Mouse (Mus musculus): ENCODE data around the gene Amigo3. TPM values are rescaled to one million over a fixed set of nuclear protein-coding genes. Genes with fewer than 3 reads are reported as not detected.
A peak's percentile ranks its signal among the peaks of the same experiment; 100 is the strongest.

Amigo3 gene
- polyA plus RNA-seq, 1 experiment from 2014 or later = 2.7 TPM

DNA sequence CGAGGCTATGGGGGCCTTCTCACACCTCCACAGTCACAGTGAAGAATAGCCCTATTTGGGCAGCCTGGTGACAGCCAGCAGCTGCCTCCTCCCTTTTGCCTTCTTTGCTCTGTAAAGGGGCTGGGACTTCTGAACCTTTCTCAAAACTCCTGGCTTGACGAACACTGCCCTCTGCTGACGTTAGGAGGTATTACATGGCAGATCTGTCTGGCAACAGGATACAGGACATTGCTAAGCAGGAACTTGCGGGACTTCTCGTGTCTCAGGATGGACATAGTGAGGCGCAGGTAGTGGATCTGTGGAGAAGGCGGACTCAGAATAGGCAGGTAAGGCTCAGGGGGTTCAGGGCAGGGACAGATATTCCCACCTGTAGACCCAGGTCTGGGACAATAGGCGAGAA is 14.9 kb downstream of the Amigo3 start:
- Histone ChIP-seq H3K27me3 (ENCODE audit: control insufficient read depth, insufficient read depth, low read length) (no peaks in the 10 kb centered on the region), H3K4me3 (ENCODE audit: low read depth, low read length) (no peak overlapping the region), H3K9ac (ENCODE audit: low read length) (no peak overlapping the region), H3K27ac (ENCODE audit: low read depth, low read length) (no peak overlapping the region), H3K4me2 (ENCODE audit: low read depth, low read length, severe bottlenecking) (no peak overlapping the region), H3K4me1 (replicated peaks; ENCODE audit: control insufficient read depth, insufficient read depth, low read length) (0 out of 2 replicates have a peak, but pooled peaks cover 1% of the 10 kb centered on the region), H3K9me3 (ENCODE audit: control insufficient read depth, low read length) (no peaks in the 10 kb centered on the region), H3K36me3 (ENCODE audit: control insufficient read depth, insufficient read depth, low read length) (no peaks in the 10 kb centered on the region)
- DNase-seq (ENCODE audit: low spot score) (peak; percentile 91), ATAC-seq (replicated peaks; ENCODE audit: low FRiP score) (peak; percentile 16; the same call in 1 of the 2 replicates)
- WGBS = 21% methylated on average over 8 of the region's 8 CpGs

DNA sequence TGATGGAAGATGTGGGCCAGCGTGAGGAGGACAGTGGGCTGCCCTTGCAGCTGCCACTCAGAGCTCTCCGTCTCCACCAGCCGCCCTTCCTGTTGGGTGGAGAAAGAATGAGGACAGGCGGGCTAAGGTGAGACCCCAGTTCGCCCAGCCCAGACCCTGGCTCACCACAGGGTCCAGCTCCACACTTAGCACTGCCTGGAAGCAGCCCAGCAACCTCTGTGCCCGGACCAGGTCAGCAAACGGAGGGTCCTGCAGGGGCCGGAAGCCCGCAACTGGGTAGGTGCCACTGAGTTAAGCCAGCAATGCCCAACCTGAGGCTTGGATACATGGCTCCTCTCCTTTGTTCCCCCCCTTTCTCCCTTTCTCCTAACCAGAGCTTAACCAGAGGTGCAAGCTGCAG is 16.0 kb downstream of the Amigo3 start:
- Histone ChIP-seq H3K36me3 (ENCODE audit: control insufficient read depth, insufficient read depth, low read length) (no peaks in the 10 kb centered on the region), H3K9ac (ENCODE audit: low read length) (no peak overlapping the region), H3K27me3 (ENCODE audit: control insufficient read depth, insufficient read depth, low read length) (no peaks in the 10 kb centered on the region), H3K4me2 (ENCODE audit: low read depth, low read length, severe bottlenecking) (no peak overlapping the region), H3K4me3 (ENCODE audit: low read depth, low read length) (no peak overlapping the region), H3K4me1 (replicated peaks; ENCODE audit: control insufficient read depth, insufficient read depth, low read length) (0 out of 2 replicates have a peak, but pooled peaks cover 1% of the 10 kb centered on the region), H3K9me3 (ENCODE audit: control insufficient read depth, low read length) (no peaks in the 10 kb centered on the region), H3K27ac (ENCODE audit: low read depth, low read length) (no peak overlapping the region)
- no peak for DNase-seq (ENCODE audit: low spot score)
- ATAC-seq (replicated peaks; ENCODE audit: low FRiP score) = no peak
- 93% methylated on average over 9 of the region's 9 CpGs for WGBS

DNA sequence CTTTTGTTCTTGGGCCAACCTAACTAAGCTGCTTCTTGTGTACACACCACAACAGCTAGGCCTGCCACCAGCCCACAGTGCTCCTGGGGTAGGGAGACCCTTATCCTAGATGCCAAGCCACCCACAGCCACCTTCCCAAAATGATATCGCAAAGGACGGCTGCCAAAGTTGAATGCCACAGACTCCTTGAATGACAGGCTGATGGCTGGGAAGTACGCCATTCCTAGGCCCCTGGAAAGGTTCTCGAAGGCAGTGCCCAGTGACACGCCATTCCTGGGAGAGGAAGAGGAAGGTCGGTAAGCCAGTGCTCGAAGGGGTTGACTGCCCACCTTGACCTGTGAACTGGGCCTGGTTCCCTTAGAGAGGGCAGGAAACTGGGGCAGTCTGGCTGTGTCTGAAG is 16.6 kb downstream of the Amigo3 start:
- ATAC-seq (replicated peaks; ENCODE audit: low FRiP score) (no peak), DNase-seq (ENCODE audit: low spot score) (no peak)
- no peaks in the 10 kb centered on the region for H3K36me3 ChIP-seq (ENCODE audit: control insufficient read depth, insufficient read depth, low read length)
- H3K4me1 ChIP-seq (replicated peaks; ENCODE audit: control insufficient read depth, insufficient read depth, low read length) = 0 out of 2 replicates have a peak, but pooled peaks cover 1% of the 10 kb centered on the region
- 95% methylated on average over 7 of the region's 7 CpGs for WGBS
- no peaks in the 10 kb centered on the region for H3K9me3 ChIP-seq (ENCODE audit: control insufficient read depth, low read length)
- H3K9ac ChIP-seq (ENCODE audit: low read length) = no peak overlapping the region
- no peak overlapping the region for H3K27ac ChIP-seq (ENCODE audit: low read depth, low read length)
- H3K27me3 ChIP-seq (ENCODE audit: control insufficient read depth, insufficient read depth, low read length) = no peaks in the 10 kb centered on the region
- H3K4me3 ChIP-seq (ENCODE audit: low read depth, low read length) = no peak overlapping the region
- H3K4me2 ChIP-seq (ENCODE audit: low read depth, low read length, severe bottlenecking) = no peak overlapping the region

DNA sequence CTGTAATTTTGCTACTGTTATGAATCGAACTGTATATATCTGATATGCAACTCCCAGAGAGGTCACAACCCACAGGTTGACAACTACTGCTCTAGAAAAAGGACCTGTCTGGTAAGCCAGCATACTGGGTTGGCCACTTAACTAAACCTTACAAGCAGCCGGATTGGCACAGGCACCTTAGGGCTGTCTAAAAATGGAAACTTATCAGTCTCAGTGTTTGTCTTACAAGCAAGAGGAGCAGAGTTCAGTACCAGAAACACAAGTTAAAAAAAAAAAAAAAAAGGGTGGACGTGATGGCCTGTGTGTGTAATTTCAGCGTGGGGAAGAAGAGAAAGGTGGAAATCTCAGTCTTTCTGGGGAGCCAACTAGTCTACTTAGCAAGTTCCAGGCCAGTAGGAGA is 18.8 kb downstream of the Amigo3 start:
- Histone ChIP-seq H3K27ac (ENCODE audit: low read depth, low read length) (no peak overlapping the region), H3K27me3 (ENCODE audit: control insufficient read depth, insufficient read depth, low read length) (no peaks in the 10 kb centered on the region), H3K36me3 (ENCODE audit: control insufficient read depth, insufficient read depth, low read length) (no peaks in the 10 kb centered on the region), H3K4me2 (ENCODE audit: low read depth, low read length, severe bottlenecking) (no peak overlapping the region), H3K4me1 (replicated peaks; ENCODE audit: control insufficient read depth, insufficient read depth, low read length) (0 out of 2 replicates have a peak, but pooled peaks cover 1% of the 10 kb centered on the region), H3K4me3 (ENCODE audit: low read depth, low read length) (no peak overlapping the region), H3K9ac (ENCODE audit: low read length) (no peak overlapping the region), H3K9me3 (ENCODE audit: control insufficient read depth, low read length) (no peaks in the 10 kb centered on the region)
- 90% methylated on average over 4 of the region's 4 CpGs for WGBS
- no peak for DNase-seq (ENCODE audit: low spot score)
- no peak for ATAC-seq (replicated peaks; ENCODE audit: low FRiP score)

DNA sequence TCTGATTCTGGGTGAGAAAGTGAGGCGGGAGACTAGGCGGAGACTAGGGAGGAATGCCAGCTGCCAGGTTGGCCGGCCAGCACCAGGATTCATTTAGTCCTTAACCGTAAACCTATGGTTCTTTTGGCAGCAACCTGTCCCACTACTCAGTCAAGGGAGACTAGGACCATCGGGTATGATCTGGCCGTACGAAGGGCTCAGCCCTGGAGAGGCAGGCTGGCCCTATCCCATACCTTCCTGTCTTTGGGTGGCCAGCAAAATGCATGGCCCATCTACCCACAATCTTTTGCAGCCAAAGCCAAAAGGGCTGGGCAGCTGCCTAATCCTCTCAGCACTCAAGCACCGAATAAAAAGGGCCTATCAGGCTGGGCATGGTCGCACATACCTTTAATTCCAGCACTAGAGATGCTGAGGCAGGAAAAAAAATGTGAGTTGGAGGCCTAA is 19.5 kb downstream of the Amigo3 start:
- ATAC-seq (replicated peaks; ENCODE audit: low FRiP score) = no peak
- DNase-seq (ENCODE audit: low spot score) = no peak
- no peak overlapping the region for H3K27ac ChIP-seq (ENCODE audit: low read depth, low read length)
- H3K27me3 ChIP-seq (ENCODE audit: control insufficient read depth, insufficient read depth, low read length) = no peaks in the 10 kb centered on the region
- H3K4me3 ChIP-seq (ENCODE audit: low read depth, low read length) = no peak overlapping the region
- WGBS = 63% methylated on average over 9 of the region's 9 CpGs
- no peaks in the 10 kb centered on the region for H3K36me3 ChIP-seq (ENCODE audit: control insufficient read depth, insufficient read depth, low read length)
- H3K4me2 ChIP-seq (ENCODE audit: low read depth, low read length, severe bottlenecking) = no peak overlapping the region
- no peaks in the 10 kb centered on the region for H3K9me3 ChIP-seq (ENCODE audit: control insufficient read depth, low read length)
- H3K9ac ChIP-seq (ENCODE audit: low read length) = no peak overlapping the region
- 0 out of 2 replicates have a peak, but pooled peaks cover 1% of the 10 kb centered on the region for H3K4me1 ChIP-seq (replicated peaks; ENCODE audit: control insufficient read depth, insufficient read depth, low read length)

DNA sequence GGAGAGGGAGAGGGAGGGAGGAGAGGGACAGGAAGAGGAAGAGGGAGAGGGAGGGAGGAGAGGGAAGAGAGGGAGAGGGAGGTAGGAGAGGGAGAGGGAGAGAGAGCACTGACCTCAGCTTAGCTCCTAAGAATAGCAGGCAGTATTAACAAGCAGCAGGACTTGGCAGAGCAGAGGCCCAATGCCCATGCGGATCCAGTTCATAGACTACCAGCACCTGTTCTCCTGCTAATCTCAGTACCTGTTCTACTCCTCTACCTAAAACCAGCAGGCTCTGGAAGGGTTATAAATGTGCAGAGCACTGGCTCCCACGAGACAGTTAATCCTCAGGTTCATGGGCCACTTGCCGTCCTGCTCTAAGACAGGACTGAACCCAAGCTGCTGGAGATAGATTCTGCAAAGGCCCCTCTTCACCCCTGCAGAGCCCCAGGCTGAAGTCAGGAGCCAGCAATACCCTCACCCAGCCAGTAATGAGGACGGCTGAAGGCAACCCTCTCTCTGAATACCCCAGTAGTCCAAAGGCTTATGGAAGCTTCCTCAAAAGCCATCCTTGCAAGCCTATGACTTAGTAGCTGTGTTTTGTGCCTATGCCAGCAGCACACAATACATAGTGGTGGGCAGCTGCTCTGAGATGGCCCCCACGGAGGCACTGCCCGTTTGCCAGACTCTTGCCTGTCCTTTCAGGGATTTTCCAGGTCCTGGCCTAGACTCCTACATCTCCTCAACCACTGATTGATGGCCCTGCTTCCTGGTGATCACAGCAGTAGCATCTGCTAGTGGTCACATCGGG is 20.4 kb downstream of the Amigo3 start:
- H3K9ac ChIP-seq (ENCODE audit: low read length) = no peak overlapping the region

DNA sequence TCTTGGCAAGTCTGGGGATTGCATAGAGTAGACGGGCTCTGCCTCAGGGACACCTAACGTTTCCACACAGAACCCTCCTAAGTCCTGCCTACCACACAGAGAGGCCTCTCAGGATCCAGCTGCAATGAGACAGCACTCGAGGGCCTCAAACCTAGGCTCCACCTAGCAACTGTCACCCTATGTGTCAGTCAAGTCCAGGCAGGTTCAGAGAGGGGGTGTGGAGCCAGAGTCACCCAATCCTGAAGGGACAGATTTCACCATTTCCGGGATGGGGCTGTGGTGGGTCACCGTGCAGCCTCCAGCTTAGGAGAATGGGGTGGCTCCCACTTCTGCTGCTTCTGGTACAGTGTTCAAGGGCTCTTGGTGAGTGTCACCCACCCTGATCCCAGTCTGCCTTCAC is 27.2 kb downstream of the Amigo3 start, which contains the start of gene Mst1:
Mst1 (plus strand) TSS at position 269 of the 400 bp plus-strand sequence.
- DNase-seq (ENCODE audit: low spot score) = peak; percentile 64
- peak within 1 kb of the TSS; percentile 83 for H3K4me3 ChIP-seq (ENCODE audit: low read depth, low read length)
- H3K9ac ChIP-seq (ENCODE audit: low read length) = peak within 1 kb of the TSS; percentile 94
- no peaks in the 10 kb centered on the region for H3K9me3 ChIP-seq (ENCODE audit: control insufficient read depth, low read length)
- peaks cover 7% of the 10 kb centered on the region; the same call in 1 of the 2 replicates for H3K4me1 ChIP-seq (replicated peaks; ENCODE audit: control insufficient read depth, insufficient read depth, low read length)
- no peak within 1 kb of the TSS for H3K27ac ChIP-seq (ENCODE audit: low read depth, low read length)
- no peaks in the 10 kb centered on the region; the same call in 1 of the 2 replicates for H3K36me3 ChIP-seq (ENCODE audit: control insufficient read depth, insufficient read depth, low read length)
- WGBS = 75% methylated on average over 5 of the region's 5 CpGs
- H3K4me2 ChIP-seq (ENCODE audit: low read depth, low read length, severe bottlenecking) = peak within 1 kb of the TSS; percentile 90
- peaks cover 22% of the 10 kb centered on the region for H3K27me3 ChIP-seq (ENCODE audit: control insufficient read depth, insufficient read depth, low read length)
- ATAC-seq (replicated peaks; ENCODE audit: low FRiP score) = no peak

More for the DNA sequence above, 20.4 kb downstream of the Amigo3 start:
- Histone ChIP-seq H3K4me1 (replicated peaks; ENCODE audit: control insufficient read depth, insufficient read depth, low read length) (peaks cover 3% of the 10 kb centered on the region; the same call in 1 of the 2 replicates), H3K4me3 (ENCODE audit: low read depth, low read length) (no peak overlapping the region), H3K4me2 (ENCODE audit: low read depth, low read length, severe bottlenecking) (no peak overlapping the region), H3K27me3 (ENCODE audit: control insufficient read depth, insufficient read depth, low read length) (no peaks in the 10 kb centered on the region), H3K27ac (ENCODE audit: low read depth, low read length) (no peak overlapping the region), H3K36me3 (ENCODE audit: control insufficient read depth, insufficient read depth, low read length) (no peaks in the 10 kb centered on the region), H3K9me3 (ENCODE audit: control insufficient read depth, low read length) (no peaks in the 10 kb centered on the region)
- 63% methylated on average over 7 of the region's 7 CpGs for WGBS
- ATAC-seq (replicated peaks; ENCODE audit: low FRiP score) (no peak), DNase-seq (ENCODE audit: low spot score) (no peak)

DNA sequence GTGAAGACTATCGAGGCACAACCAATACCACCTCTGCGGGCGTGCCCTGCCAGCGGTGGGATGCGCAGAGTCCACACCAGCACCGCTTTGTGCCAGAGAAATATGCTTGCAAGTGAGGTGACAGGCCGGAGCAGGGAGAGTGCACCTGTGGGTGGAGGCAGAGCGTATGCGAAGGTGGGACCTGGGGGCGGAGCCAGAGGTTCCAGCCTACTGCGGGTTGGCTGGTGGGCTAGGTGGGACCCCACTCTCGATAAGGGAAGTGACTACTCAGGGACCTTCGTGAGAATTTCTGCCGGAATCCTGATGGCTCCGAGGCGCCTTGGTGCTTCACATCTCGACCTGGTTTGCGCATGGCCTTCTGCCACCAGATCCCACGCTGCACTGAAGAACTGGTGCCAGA is 29.6 kb downstream of the Amigo3 start:
- Histone ChIP-seq H3K9me3 (ENCODE audit: control insufficient read depth, low read length) (no peaks in the 10 kb centered on the region), H3K4me3 (ENCODE audit: low read depth, low read length) (no peak overlapping the region), H3K4me2 (ENCODE audit: low read depth, low read length, severe bottlenecking) (no peak overlapping the region), H3K36me3 (ENCODE audit: control insufficient read depth, insufficient read depth, low read length) (peaks cover 3% of the 10 kb centered on the region; the same call in 1 of the 2 replicates), H3K4me1 (replicated peaks; ENCODE audit: control insufficient read depth, insufficient read depth, low read length) (peaks cover 7% of the 10 kb centered on the region; the same call in 1 of the 2 replicates), H3K27me3 (ENCODE audit: control insufficient read depth, insufficient read depth, low read length) (peaks cover 22% of the 10 kb centered on the region), H3K27ac (ENCODE audit: low read depth, low read length) (no peak overlapping the region), H3K9ac (ENCODE audit: low read length) (no peak overlapping the region; the same call in 1 of the 2 replicates)
- WGBS = 5% methylated on average over 19 of the region's 19 CpGs
- DNase-seq (ENCODE audit: low spot score) = no peak
- ATAC-seq (replicated peaks; ENCODE audit: low FRiP score) = no peak
